Mouse (Mus musculus): ENCODE measurements around the gene Trio.

DNA sequence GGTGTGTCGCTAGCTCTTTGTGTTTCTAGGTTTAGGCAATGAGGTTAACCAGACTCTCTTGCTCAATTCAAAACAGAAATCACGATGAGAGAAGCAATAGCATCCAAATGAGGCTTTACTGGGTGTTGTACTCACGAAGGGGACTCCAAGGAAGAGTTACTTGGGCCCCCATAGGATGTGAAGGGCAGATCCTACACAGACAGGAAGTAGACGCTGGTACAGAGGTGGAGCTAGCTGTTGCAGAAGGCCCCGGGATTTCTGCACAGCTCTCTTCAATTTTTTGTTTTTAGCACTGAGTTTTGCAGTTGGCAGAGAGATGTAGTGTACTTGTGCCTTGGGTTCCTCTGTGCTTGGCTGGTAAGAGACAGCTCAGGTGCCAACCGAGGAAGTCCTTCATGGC is 299.4 kb downstream of the Trio start:
- TF ChIP-seq CTCF (IDR thresholded peaks at IDR 0.05; ENCODE audit: borderline replicate concordance, insufficient read depth, low read length) (no peak), POLR2A (IDR thresholded peaks at IDR 0.05; ENCODE audit: low read depth, low read length) (no peak)

All from embryonic fibroblast, embryonic 13.5 days (primary cell).